Mouse (Mus musculus) heart, embryonic 11.5 days (tissue): ENCODE data around the gene Ctdsp2. TPM values are rescaled to one million over a fixed set of nuclear protein-coding genes. Genes with fewer than 3 reads are reported as not detected.

Experiments used
- ATAC-seq: fragments of 200-750 bp; cut with Nextera tagmentation; replicated peaks from 2 replicates; pipeline ENCODE4 v1.8.0; 2017; ENCODE audit warnings: moderate library complexity; ENCODE audit not compliant: insufficient number of reproducible peaks, low FRiP score, low TSS enrichment
- H3K27ac ChIP-seq: fragments of 300-500 bp; sonication (generic); 2 replicates; pipeline ENCODE4 v1.5.1; 2014; ENCODE audit warnings: mild to moderate bottlenecking, low read depth, low read length
- H3K27me3 ChIP-seq: fragments of 300-500 bp; sonication (generic); 2 replicates; pipeline ENCODE4 v1.6.1; 2014; ENCODE audit warnings: mild to moderate bottlenecking, low read length, mixed read lengths; ENCODE audit not compliant: control insufficient read depth, insufficient read depth
- H3K36me3 ChIP-seq: fragments of 300-500 bp; sonication (generic); 2 replicates; pipeline ENCODE4 v1.6.1; 2014; ENCODE audit warnings: mild to moderate bottlenecking, low read length, moderate library complexity, mixed read lengths; ENCODE audit not compliant: control insufficient read depth, insufficient read depth
- H3K4me1 ChIP-seq: fragments of 300-500 bp; sonication (generic); 2 replicates; pipeline ENCODE4 v1.6.1; 2014; ENCODE audit warnings: low read length; ENCODE audit not compliant: control insufficient read depth, insufficient read depth
- H3K4me2 ChIP-seq: fragments of 300-500 bp; sonication (generic); 2 replicates; pipeline ENCODE4 v1.6.1; 2014; ENCODE audit warnings: mild to moderate bottlenecking, moderate library complexity
- H3K4me3 ChIP-seq: fragments of 300-500 bp; sonication (generic); 2 replicates; pipeline ENCODE4 v1.5.1; 2014; ENCODE audit warnings: low read depth, low read length
- H3K9ac ChIP-seq: fragments of 300-500 bp; sonication (generic); 2 replicates; pipeline ENCODE4 v1.6.1; 2014; ENCODE audit warnings: mild to moderate bottlenecking, low read depth, low read length, moderate library complexity
- H3K9me3 ChIP-seq: fragments of 300-500 bp; sonication (generic); replicated peaks from 2 replicates; pipeline ENCODE4 v1.6.1; 2016; ENCODE audit warnings: low read length; ENCODE audit not compliant: control insufficient read depth
- WGBS: fragments of 180-500 bp; shearing (Covaris S2); extraction: QIAGEN DNeasy Blood & Tissue Kit; methylation state at CpG from one replicate; pipeline ENCODE4 v1.1.7; 2014; ENCODE audit not compliant: insufficient replicate concordance; 5-methylcytosine and 5-hydroxymethylcytosine counted together
- polyA plus RNA-seq: library from polyadenylated mRNA; unstranded; fragments of >200 nt; fragmentation: Nextera tagmentation; extraction: Ambion mirVana; gene quantifications from 2 replicates; pipeline ENCODE4 v1.2.1, GENCODE M21; 2014

The Ctdsp2 gene
- polyA plus RNA-seq, 1 experiment from 2014 or later, result 47.6 TPM

DNA sequence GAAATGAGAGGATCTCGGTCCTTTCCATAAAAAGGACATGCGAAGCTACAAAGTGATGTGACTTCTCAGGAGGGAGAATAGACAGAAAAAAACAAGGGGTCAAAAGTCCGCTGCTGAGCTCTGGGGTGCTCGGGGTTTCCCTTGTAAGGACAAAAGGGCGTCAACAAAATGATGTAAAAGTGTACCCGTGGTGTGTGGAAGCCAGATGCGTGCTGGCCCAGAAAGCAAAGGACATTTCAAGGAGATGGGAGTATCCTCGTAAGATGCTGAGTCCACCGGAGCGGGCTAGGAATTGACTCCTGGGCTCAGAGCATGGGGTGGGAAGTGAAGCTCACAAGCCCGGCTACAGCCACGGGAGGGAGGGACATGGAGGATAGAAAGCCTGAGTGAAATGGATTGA, 59.1 kb downstream of the Ctdsp2 start:
- WGBS, result 70% methylated on average over 12 of the region's 12 CpGs
- Histone ChIP-seq H3K4me3 (no peak overlapping the region), H3K36me3 (no peaks in the 10 kb centered on the region), H3K4me1 (no peaks in the 10 kb centered on the region; the same call in 1 of the 2 replicates), H3K27ac (no peak overlapping the region), H3K27me3 (peaks cover 8% of the 10 kb centered on the region), H3K9me3 (no peaks in the 10 kb centered on the region), H3K9ac (no peak overlapping the region), H3K4me2 (no peak overlapping the region)
- ATAC-seq, result no peak

DNA sequence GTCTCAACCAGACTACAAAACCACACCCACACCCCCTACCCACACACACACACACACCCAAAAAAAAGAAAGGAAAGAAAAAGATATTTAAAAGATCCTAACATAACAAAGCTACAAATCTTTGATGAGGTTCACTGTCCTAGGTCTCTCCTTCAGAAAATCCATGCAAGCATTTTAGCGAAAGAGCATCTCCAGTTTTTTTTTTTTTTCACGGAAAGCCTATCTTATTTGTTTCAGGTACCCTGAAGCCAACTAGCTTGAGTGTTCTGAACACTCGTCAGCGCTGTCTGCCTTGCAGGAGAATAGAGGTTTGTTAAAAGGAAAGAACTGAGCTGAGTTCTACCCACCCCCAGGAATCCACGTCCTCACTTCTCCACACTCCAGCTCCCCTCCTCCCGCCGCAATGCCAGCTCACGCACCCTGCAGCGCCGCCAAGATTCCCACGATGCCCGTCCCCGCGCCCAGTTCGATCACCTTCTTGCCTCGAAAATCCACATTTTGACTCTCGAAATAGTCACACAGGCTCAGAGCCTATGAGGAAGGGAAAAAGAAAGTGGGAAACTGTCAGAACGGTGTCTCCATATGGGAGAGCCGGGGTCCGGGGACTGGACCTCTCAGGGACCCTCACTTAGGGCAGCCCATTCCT, 62.2 kb downstream of the Ctdsp2 start:
- peak overlapping the region; percentile 98 for H3K4me2 ChIP-seq
- peaks cover 3% of the 10 kb centered on the region; the same call in 1 of the 2 replicates for H3K36me3 ChIP-seq
- no peak for ATAC-seq
- H3K9me3 ChIP-seq, result no peaks in the 10 kb centered on the region
- H3K9ac ChIP-seq, result peak overlapping the region; percentile 80
- H3K27ac ChIP-seq, result no peak overlapping the region
- peaks cover 8% of the 10 kb centered on the region for H3K27me3 ChIP-seq
- H3K4me3 ChIP-seq, result peak overlapping the region; percentile 84
- WGBS, result 2% methylated on average over 20 of the region's 20 CpGs
- H3K4me1 ChIP-seq, result no peaks in the 10 kb centered on the region; the same call in 1 of the 2 replicates

DNA sequence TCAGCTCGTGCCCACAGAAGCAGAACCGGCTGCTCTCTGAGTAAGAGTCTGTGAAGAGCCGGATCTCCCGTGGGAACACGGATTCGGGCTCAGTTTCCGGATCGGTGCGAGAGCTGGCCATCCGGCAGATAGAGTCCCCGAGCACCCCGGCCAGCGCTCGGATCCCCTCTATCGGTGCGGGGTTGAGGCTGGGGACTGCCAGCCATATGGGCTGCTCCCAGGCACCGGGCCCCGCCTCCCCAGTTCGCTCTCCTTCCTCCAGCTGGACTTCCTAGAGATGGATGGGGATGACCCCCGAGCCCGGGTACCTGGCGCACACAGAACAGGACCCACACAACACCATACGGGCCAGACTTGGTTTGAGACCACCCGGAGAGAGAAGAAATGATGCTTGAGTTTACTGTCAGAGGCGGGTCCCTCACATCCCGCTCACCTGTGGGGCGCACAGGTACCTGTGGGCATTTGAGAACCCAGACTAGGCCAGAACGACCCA, 62.8 kb downstream of the Ctdsp2 start, which contains the start of the genes Mettl1 and Eef1akmt3:
Mettl1 (plus strand) TSS at position 141 of the 493 bp plus-strand sequence.
Eef1akmt3 (minus strand) TSS at position 240 of the 493 bp plus-strand sequence.
- peak within 1 kb of the TSS; percentile 80 for H3K9ac ChIP-seq
- H3K4me3 ChIP-seq, result peak within 1 kb of the TSS; percentile 84
- peak within 1 kb of the TSS; percentile 66; the same call in 1 of the 2 replicates for H3K27ac ChIP-seq
- WGBS, result under 1% methylated on average over 28 of the region's 28 CpGs
- H3K36me3 ChIP-seq, result peaks cover 3% of the 10 kb centered on the region; the same call in 1 of the 2 replicates
- no peaks in the 10 kb centered on the region; the same call in 1 of the 2 replicates for H3K4me1 ChIP-seq
- no peaks in the 10 kb centered on the region for H3K9me3 ChIP-seq
- peak; percentile 59 for ATAC-seq
- peak within 1 kb of the TSS; percentile 98 for H3K4me2 ChIP-seq
- peaks cover 8% of the 10 kb centered on the region for H3K27me3 ChIP-seq

DNA sequence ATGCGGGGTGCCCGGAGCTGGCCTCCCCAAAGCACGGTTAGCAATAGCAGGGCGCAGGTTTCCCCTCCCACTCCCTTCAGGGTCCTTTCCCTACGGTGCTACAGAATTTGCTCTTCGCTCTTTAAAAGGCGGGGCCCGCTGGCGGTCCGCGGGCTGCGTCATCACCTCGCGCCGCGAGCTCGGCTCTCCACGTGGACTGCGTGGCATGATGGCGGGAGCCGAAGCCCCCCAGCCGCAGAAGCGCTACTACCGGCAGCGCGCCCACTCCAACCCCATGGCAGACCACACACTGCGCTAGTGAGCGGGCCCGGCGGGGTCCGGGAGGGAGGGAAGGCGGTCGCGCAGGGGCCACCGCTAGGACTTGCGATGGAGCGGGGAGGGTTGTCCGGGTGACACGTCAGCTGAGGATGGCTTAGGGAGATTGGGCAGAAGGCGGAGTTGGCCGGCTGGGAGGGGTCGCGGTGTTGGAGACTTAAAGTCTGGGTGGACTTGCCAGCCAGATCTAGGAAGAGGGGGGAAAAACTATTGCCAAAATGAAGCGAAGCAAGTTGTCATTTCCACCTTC, 63.3 kb downstream of the Ctdsp2 start:
- peak overlapping the region; percentile 80 for H3K9ac ChIP-seq
- WGBS, result under 1% methylated on average over 44 of the region's 44 CpGs

DNA sequence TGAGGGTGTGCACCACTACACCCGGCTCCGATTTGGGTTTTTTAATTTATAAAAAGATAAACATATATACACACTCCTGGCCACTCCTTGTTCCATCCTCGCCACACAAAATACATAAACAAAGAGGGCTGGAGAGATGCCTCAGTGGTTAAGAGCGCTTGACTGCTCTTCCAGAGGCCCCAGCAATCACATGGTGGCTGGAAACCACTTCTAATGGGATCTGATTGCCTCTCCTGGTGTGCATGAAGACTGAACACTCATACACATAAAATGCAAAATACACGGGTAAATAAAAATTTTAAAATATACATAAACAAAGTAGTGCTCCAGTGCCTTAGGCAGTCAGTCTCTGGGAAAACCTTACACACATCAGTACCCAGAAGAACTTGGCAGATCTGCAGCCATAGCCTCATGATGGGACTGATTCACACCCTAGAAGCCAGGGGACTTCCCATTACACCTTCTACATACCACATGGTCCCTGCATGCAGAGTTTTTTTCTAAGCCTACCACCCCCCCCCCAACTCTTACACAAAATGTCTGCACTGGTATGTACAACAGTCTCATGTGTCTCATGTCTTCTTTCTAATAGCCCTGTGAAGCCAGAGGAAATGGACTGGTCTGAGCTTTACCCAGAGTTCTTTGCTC, 64.1 kb downstream of the Ctdsp2 start:
- H3K9ac ChIP-seq, result peak overlapping the region; percentile 80
- H3K4me3 ChIP-seq, result peak overlapping the region; percentile 84
- H3K9me3 ChIP-seq, result no peaks in the 10 kb centered on the region
- 16% methylated on average over 5 of the region's 5 CpGs for WGBS
- peak overlapping the region; percentile 98 for H3K4me2 ChIP-seq
- H3K27ac ChIP-seq, result no peak overlapping the region
- no peaks in the 10 kb centered on the region; the same call in 1 of the 2 replicates for H3K4me1 ChIP-seq
- peaks cover 14% of the 10 kb centered on the region for H3K27me3 ChIP-seq
- no peak for ATAC-seq
- H3K36me3 ChIP-seq, result peaks cover 3% of the 10 kb centered on the region; the same call in 1 of the 2 replicates

More for the DNA sequence above, 63.3 kb downstream of the Ctdsp2 start:
- Histone ChIP-seq H3K4me1 (no peaks in the 10 kb centered on the region; the same call in 1 of the 2 replicates), H3K4me3 (peak overlapping the region; percentile 84), H3K36me3 (peaks cover 3% of the 10 kb centered on the region; the same call in 1 of the 2 replicates), H3K9me3 (no peaks in the 10 kb centered on the region), H3K27ac (peak overlapping the region; percentile 66; the same call in 1 of the 2 replicates), H3K4me2 (peak overlapping the region; percentile 98), H3K27me3 (peaks cover 12% of the 10 kb centered on the region)
- ATAC-seq, result peak; percentile 85

DNA sequence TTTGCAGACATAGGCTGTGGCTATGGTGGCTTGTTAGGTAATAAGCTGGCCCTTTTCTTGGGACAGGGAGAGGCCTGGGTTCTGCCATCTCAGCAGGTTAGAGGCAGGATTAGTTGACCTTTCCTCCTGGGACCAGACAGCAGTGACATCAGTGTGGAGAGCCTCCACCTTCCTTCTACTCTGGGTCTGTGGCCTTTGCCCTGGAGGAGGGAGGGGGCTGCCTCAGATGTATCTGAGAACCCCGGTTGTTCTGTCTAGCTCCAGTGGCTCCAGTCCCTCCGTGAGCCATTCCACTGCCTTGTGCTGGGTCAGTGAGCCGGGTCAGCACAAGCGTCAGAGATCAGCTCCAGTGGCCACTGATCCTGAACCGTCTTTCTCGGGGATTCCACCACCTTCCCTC, 64.7 kb downstream of the Ctdsp2 start:
- no peak overlapping the region for H3K4me3 ChIP-seq
- no peak overlapping the region for H3K9ac ChIP-seq
- no peak overlapping the region for H3K4me2 ChIP-seq
- WGBS, result 86% methylated on average over 6 of the region's 6 CpGs
- no peak for ATAC-seq
- no peak overlapping the region for H3K27ac ChIP-seq
- H3K4me1 ChIP-seq, result no peaks in the 10 kb centered on the region; the same call in 1 of the 2 replicates
- H3K36me3 ChIP-seq, result peaks cover 3% of the 10 kb centered on the region; the same call in 1 of the 2 replicates
- H3K27me3 ChIP-seq, result peaks cover 20% of the 10 kb centered on the region
- no peaks in the 10 kb centered on the region for H3K9me3 ChIP-seq

DNA sequence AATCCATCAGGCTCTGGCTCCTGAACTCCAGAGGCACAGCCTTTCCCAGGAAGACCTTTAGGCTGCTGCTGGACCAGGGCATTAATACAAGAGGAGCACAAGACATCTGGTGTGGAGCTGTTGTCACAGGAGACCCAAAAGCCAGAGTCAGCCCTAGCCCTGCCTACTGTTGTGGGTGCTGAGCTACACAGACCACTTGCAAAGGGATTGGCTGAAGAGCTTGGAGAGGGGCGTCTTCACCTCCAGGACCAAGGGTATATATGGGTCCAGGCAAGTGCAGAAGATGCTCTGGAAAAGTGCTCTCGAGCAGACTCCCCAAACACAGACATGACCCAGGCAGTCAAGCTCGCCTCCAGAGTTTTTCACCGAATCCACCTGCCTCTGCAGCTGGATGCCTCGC, 69.4 kb downstream of the Ctdsp2 start, which contains the start of gene Cyp27b1:
Cyp27b1 (plus strand) TSS at position 297 of the 400 bp plus-strand sequence.
- Histone ChIP-seq H3K27me3 (peaks cover 57% of the 10 kb centered on the region), H3K4me3 (peak within 1 kb of the TSS; percentile 25), H3K9me3 (no peaks in the 10 kb centered on the region), H3K9ac (0 out of 2 replicates have a peak within 1 kb of the TSS, but pooled peaks have one; percentile 22), H3K36me3 (peaks cover 3% of the 10 kb centered on the region; the same call in 1 of the 2 replicates), H3K4me2 (peak within 1 kb of the TSS; percentile 34), H3K4me1 (peaks cover 18% of the 10 kb centered on the region), H3K27ac (no peak within 1 kb of the TSS)
- ATAC-seq, result no peak
- WGBS, result 34% methylated on average over 5 of the region's 5 CpGs
